Mouse (Mus musculus): ENCODE data around the gene Grxcr1.

The Grxcr1 gene

GRCm38 (mm10) chr5:68031744-68032143 is at the start of gene Grxcr1:
Grxcr1 (plus strand) TSS chr5:68031835.
- DNase-seq (ENCODE audit: low spot score in 2 of 2) = no peak

GRCm38 (mm10) chr5:67981946-67982526 is 49.6 kb upstream of the Grxcr1 start:
- no peak for DNase-seq (ENCODE audit: low spot score in 2 of 2)

- DNase-seq (ENCODE audit: low spot score in 2 of 2) = no peak
Observed at GRCm38 (mm10) chr5:67990426-67990825, 41.2 kb upstream of the Grxcr1 start.

GRCm38 (mm10) chr5:68002611-68003010 is 29.0 kb upstream of the Grxcr1 start:
- no peak for DNase-seq (ENCODE audit: low spot score in 2 of 2)

GRCm38 (mm10) chr5:68003904-68004303 is 27.7 kb upstream of the Grxcr1 start:
- no peak for DNase-seq (ENCODE audit: low spot score in 2 of 2)

- DNase-seq (ENCODE audit: low spot score in 2 of 2) = no peak
Observed at GRCm38 (mm10) chr5:68004419-68004818, 27.2 kb upstream of the Grxcr1 start.

- DNase-seq (ENCODE audit: low spot score in 2 of 2) = no peak
Observed at GRCm38 (mm10) chr5:68007074-68007473, 24.6 kb upstream of the Grxcr1 start.

GRCm38 (mm10) chr5:68011569-68011968 is 20.1 kb upstream of the Grxcr1 start:
- DNase-seq (ENCODE audit: low spot score in 2 of 2) = no peak

- DNase-seq (ENCODE audit: low spot score in 2 of 2) = peak; percentile 46 to 79
Observed at GRCm38 (mm10) chr5:68012618-68013017, 19.0 kb upstream of the Grxcr1 start.

GRCm38 (mm10) chr5:68020870-68021269 is 10.8 kb upstream of the Grxcr1 start:
- no peak for DNase-seq (ENCODE audit: low spot score in 2 of 2)

GRCm38 (mm10) chr5:68026658-68027422 is 4.8 kb upstream of the Grxcr1 start:
- no peak for DNase-seq (ENCODE audit: low spot score in 2 of 2)

- no peak for DNase-seq (ENCODE audit: low spot score in 2 of 2)
Observed at GRCm38 (mm10) chr5:68027474-68027873, 4.2 kb upstream of the Grxcr1 start.

- DNase-seq (ENCODE audit: low spot score in 2 of 2) = no peak
Observed at GRCm38 (mm10) chr5:68033345-68033744, 1.7 kb downstream of the Grxcr1 start.

GRCm38 (mm10) chr5:68039077-68039476 is 7.4 kb downstream of the Grxcr1 start:
- DNase-seq (ENCODE audit: low spot score in 2 of 2) = no peak

- no peak for DNase-seq (ENCODE audit: low spot score in 2 of 2)
Observed at GRCm38 (mm10) chr5:68043339-68043738, 11.7 kb downstream of the Grxcr1 start.

- no peak for DNase-seq (ENCODE audit: low spot score in 2 of 2)
Observed at GRCm38 (mm10) chr5:68048783-68049182, 17.1 kb downstream of the Grxcr1 start.

GRCm38 (mm10) chr5:68049536-68049935 is 17.9 kb downstream of the Grxcr1 start:
- DNase-seq (ENCODE audit: low spot score in 2 of 2) = no peak

GRCm38 (mm10) chr5:68051101-68051500 is 19.5 kb downstream of the Grxcr1 start:
- no peak for DNase-seq (ENCODE audit: low spot score in 2 of 2)

GRCm38 (mm10) chr5:68057574-68057973 is 25.9 kb downstream of the Grxcr1 start:
- DNase-seq (ENCODE audit: low spot score in 2 of 2) = no peak

- no peak for DNase-seq (ENCODE audit: low spot score in 2 of 2)
Observed at GRCm38 (mm10) chr5:68068694-68069093, 37.1 kb downstream of the Grxcr1 start.

GRCm38 (mm10) chr5:68070308-68070707 is 38.7 kb downstream of the Grxcr1 start:
- DNase-seq (ENCODE audit: low spot score in 2 of 2) = no peak

- no peak for DNase-seq (ENCODE audit: low spot score in 2 of 2)
Observed at GRCm38 (mm10) chr5:68071857-68072256, 40.2 kb downstream of the Grxcr1 start.

GRCm38 (mm10) chr5:68086535-68087098 is 55.0 kb downstream of the Grxcr1 start:
- no peak for DNase-seq (ENCODE audit: low spot score in 2 of 2)
